Mouse (Mus musculus): ENCODE measurements at regions not wholly inside any gene's neighbourhood (a gene's known extent, or its start where the extent isn't known, plus 50 kb on each side); places are given as distances from the start of the nearest gene placed in this dataset.

- TF ChIP-seq USF1 (IDR thresholded peaks at IDR 0.05; ENCODE audit: low read depth) = no peak
- peak; percentile 68; the same call in 1 of the 2 replicates for TF ChIP-seq CEBPB (IDR thresholded peaks at IDR 0.05; ENCODE audit: insufficient read depth, poor library complexity, severe bottlenecking)
- no peak for TF ChIP-seq POLR2A (IDR thresholded peaks at IDR 0.05; ENCODE audit: insufficient read length, low read depth)
- TF ChIP-seq POLR2AphosphoS2 (IDR thresholded peaks at IDR 0.05; ENCODE audit: insufficient read length, low read depth) = no peak
- no peak for TF ChIP-seq MYOG (IDR thresholded peaks at IDR 0.05; ENCODE audit: control insufficient read depth in 1 of 3, insufficient read depth in 1 of 3, insufficient read length in 2 of 3, low read depth in 2 of 3)
- TF ChIP-seq TCF12 (IDR thresholded peaks at IDR 0.05; ENCODE audit: insufficient read depth, poor library complexity, severe bottlenecking) = no peak
- TF ChIP-seq REST (IDR thresholded peaks at IDR 0.05; ENCODE audit: insufficient read depth, insufficient read length) = no peak
- TF ChIP-seq SRF (IDR thresholded peaks at IDR 0.05; ENCODE audit: control insufficient read depth, insufficient read length, low read depth) = no peak
- TF ChIP-seq MYOD1 (IDR thresholded peaks at IDR 0.05; ENCODE audit: control insufficient read depth in 1 of 3, insufficient read length in 2 of 3, low read depth in 2 of 3) = no peak
These were observed 270.0 kb downstream of the Osr1 start for GRCm38 (mm10) chr12:9839949-9840348.

Measured in myocyte (in vitro differentiated cells).